Mouse (Mus musculus) spleen, postnatal 10 days (tissue): ENCODE results near the gene Rell1.

Source experiments
- DNase-seq, 2 experiments: peaks; one replicate each; pipeline ENCODE4 v3.0.0; 2021 to 2022; ENCODE audit warnings: low spot score in 2 of 2

The Rell1 gene

GRCm38 (mm10) chr5:63968443-63969415, at the start of gene Rell1:
Rell1 (minus strand) TSS chr5:63968897.
- peak; percentile 100 for DNase-seq

- DNase-seq, result no peak
These were observed 44.1 kb upstream of the Rell1 start for GRCm38 (mm10) chr5:64012596-64013366.

GRCm38 (mm10) chr5:64006548-64006947, 37.9 kb upstream of the Rell1 start:
- no peak for DNase-seq

GRCm38 (mm10) chr5:64003302-64003701, 34.6 kb upstream of the Rell1 start:
- no peak for DNase-seq

- no peak for DNase-seq
These were observed 25.2 kb upstream of the Rell1 start for GRCm38 (mm10) chr5:63993865-63994264.

- no peak for DNase-seq
These were observed 22.0 kb upstream of the Rell1 start for GRCm38 (mm10) chr5:63990675-63991074.

- no peak for DNase-seq
These were observed 17.6 kb upstream of the Rell1 start for GRCm38 (mm10) chr5:63986337-63986736.

GRCm38 (mm10) chr5:63982296-63982695, 13.6 kb upstream of the Rell1 start:
- no peak for DNase-seq

GRCm38 (mm10) chr5:63970991-63971390, 2.3 kb upstream of the Rell1 start:
- DNase-seq, result no peak

- no peak for DNase-seq
These were observed 1.6 kb upstream of the Rell1 start for GRCm38 (mm10) chr5:63970281-63970732.

- no peak for DNase-seq
These were observed 897 bp upstream of the Rell1 start for GRCm38 (mm10) chr5:63969476-63970112.

GRCm38 (mm10) chr5:63967591-63968141, 1.0 kb downstream of the Rell1 start:
- peak; percentile 30 to 48 for DNase-seq

GRCm38 (mm10) chr5:63966379-63966778, 2.3 kb downstream of the Rell1 start:
- no peak for DNase-seq

- no peak for DNase-seq
These were observed 2.8 kb downstream of the Rell1 start for GRCm38 (mm10) chr5:63965946-63966345.

GRCm38 (mm10) chr5:63964576-63964975, 4.1 kb downstream of the Rell1 start:
- no peak for DNase-seq

- no peak for DNase-seq
These were observed 7.0 kb downstream of the Rell1 start for GRCm38 (mm10) chr5:63961726-63962125.

GRCm38 (mm10) chr5:63960565-63960964, 8.1 kb downstream of the Rell1 start:
- DNase-seq, result no peak

- DNase-seq, result no peak
These were observed 9.6 kb downstream of the Rell1 start for GRCm38 (mm10) chr5:63958963-63959708.

GRCm38 (mm10) chr5:63957607-63958006, 11.1 kb downstream of the Rell1 start:
- DNase-seq, result no peak

GRCm38 (mm10) chr5:63956411-63956810, 12.3 kb downstream of the Rell1 start:
- no peak for DNase-seq
